Mouse (Mus musculus) embryonic fibroblast, embryonic 13.5 days (primary cell): Measurements from ENCODE around the gene Slamf9.

Experiments
- CTCF ChIP-seq: IDR thresholded peaks from 2 replicates; pipeline ENCODE4 v1.5.1; 2011; ENCODE audit warnings: mild to moderate bottlenecking, control low read depth, low read length, moderate library complexity, borderline replicate concordance; ENCODE audit not compliant: insufficient read depth
- POLR2A ChIP-seq: IDR thresholded peaks from 2 replicates; pipeline ENCODE4 v1.6.1; 2011; ENCODE audit warnings: low read depth, mild to moderate bottlenecking, control low read depth, low read length, moderate library complexity

GRCm38 (mm10) chr1:172512962-172513361 is 37.8 kb downstream of the Slamf9 start:
- no peak for TF ChIP-seq CTCF
- no peak for TF ChIP-seq POLR2A
